Mouse (Mus musculus): ENCODE measurements around the gene Vamp1. TPM values are rescaled to one million over a fixed set of nuclear protein-coding genes. Genes with fewer than 3 reads are reported as not detected.

Gene Vamp1
- polyA plus RNA-seq, 1 experiment from 2014 or later, result 5.5 TPM

DNA sequence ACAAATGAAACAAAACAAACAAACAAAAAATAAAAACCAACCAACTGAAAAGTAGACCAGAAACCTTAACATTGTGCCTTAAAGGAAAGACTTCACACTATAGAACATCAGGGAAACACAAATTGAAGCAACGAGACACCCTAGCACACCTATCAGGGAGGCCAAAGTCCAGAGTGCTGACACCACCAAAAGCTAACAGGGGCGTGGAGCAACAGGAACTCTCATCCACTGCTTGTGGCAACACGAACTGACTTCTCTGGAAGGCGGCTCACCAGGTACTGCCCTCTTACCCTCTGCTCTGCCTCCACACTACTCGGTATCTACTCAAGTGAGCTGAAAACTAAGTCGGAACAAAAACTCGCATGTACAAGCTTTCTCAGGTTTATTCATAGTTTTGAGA, 76.9 kb downstream of the Vamp1 start:
- DNase-seq, result no peak
- H3K27me3 ChIP-seq (ENCODE audit: control insufficient read depth, insufficient read depth, low read length), result no peaks in the 10 kb centered on the region
- no peak overlapping the region for H3K4me2 ChIP-seq (ENCODE audit: low read length)
- no peak overlapping the region for H3K9ac ChIP-seq (replicated peaks; ENCODE audit: low read length)
- no peaks in the 10 kb centered on the region for H3K36me3 ChIP-seq (ENCODE audit: control insufficient read depth, insufficient read depth, low read length)
- WGBS, result 93% methylated on average over 7 of the region's 7 CpGs
- no peaks in the 10 kb centered on the region for H3K4me1 ChIP-seq (ENCODE audit: control insufficient read depth, insufficient read depth, low read length)
- no peak overlapping the region for H3K27ac ChIP-seq (replicated peaks; ENCODE audit: low read depth, low read length)
- no peaks in the 10 kb centered on the region for H3K9me3 ChIP-seq (ENCODE audit: control insufficient read depth, low read length)
- no peak overlapping the region for H3K4me3 ChIP-seq (replicated peaks; ENCODE audit: low read depth, low read length)
- no peak for ATAC-seq (ENCODE audit: low FRiP score, low TSS enrichment)

DNA sequence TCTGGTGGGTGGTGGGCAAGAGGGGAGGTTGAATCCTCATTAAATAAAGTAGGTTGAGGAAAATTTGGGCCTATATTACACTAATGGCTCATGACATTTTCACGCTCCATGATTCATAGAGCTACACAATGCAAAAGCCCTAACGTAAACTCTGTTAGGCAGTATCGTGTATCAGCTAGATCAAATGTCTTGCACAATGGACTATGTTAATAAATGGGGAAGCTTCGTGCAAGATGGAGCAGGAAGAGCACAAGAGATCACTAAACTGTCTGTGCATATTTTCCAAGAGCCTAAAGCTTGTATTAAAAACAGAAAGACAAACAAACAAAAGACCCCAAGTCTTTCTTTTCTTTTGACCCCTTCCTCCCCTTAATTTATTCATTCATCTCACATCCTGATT, 78.7 kb downstream of the Vamp1 start:
- WGBS, result 84% methylated on average over 4 of the region's 4 CpGs
- Histone ChIP-seq H3K4me2 (ENCODE audit: low read length) (no peak overlapping the region), H3K27me3 (ENCODE audit: control insufficient read depth, insufficient read depth, low read length) (no peaks in the 10 kb centered on the region), H3K4me1 (ENCODE audit: control insufficient read depth, insufficient read depth, low read length) (no peaks in the 10 kb centered on the region), H3K27ac (replicated peaks; ENCODE audit: low read depth, low read length) (no peak overlapping the region), H3K9ac (replicated peaks; ENCODE audit: low read length) (no peak overlapping the region), H3K4me3 (replicated peaks; ENCODE audit: low read depth, low read length) (no peak overlapping the region), H3K9me3 (ENCODE audit: control insufficient read depth, low read length) (no peaks in the 10 kb centered on the region), H3K36me3 (ENCODE audit: control insufficient read depth, insufficient read depth, low read length) (no peaks in the 10 kb centered on the region)
- ATAC-seq (ENCODE audit: low FRiP score, low TSS enrichment) (no peak), DNase-seq (no peak)

Small RNAs within 50 kb of the gene (microRNA-seq; reads per million reads assigned to microRNA genes)
- 0.59 reads per million for gene Mir3098
- not detected for gene Mir8113

Other genes with a start within 250 kb of the Vamp1 start
- 43.2 and 57.1 TPM in 2 replicates for gene Pianp, start 218.9 kb upstream of the Vamp1 start, polyA plus RNA-seq (2014; fragmentation: Nextera tagmentation; extraction: Ambion mirVana)
- 13.7 and 16.2 TPM in 2 replicates for gene Zfp384, start 206.4 kb upstream of the Vamp1 start, polyA plus RNA-seq (2014; fragmentation: Nextera tagmentation; extraction: Ambion mirVana)
- 132 and 144 TPM in 2 replicates for gene Ing4, start 175.8 kb upstream of the Vamp1 start, polyA plus RNA-seq (2014; fragmentation: Nextera tagmentation; extraction: Ambion mirVana)
- 16.3 and 16.7 TPM in 2 replicates for gene Acrbp, start 165.9 kb upstream of the Vamp1 start, polyA plus RNA-seq (2014; fragmentation: Nextera tagmentation; extraction: Ambion mirVana)
- gene Lpar5, start 147.6 kb upstream of the Vamp1 start, polyA plus RNA-seq (2014; fragmentation: Nextera tagmentation; extraction: Ambion mirVana), result 0.45 and 0.77 TPM in 2 replicates
- 70.7 and 90.6 TPM in 2 replicates for gene Chd4, start 119.6 kb upstream of the Vamp1 start, polyA plus RNA-seq (2014; fragmentation: Nextera tagmentation; extraction: Ambion mirVana)
- gene Nop2, start 83.6 kb upstream of the Vamp1 start, polyA plus RNA-seq (2014; fragmentation: Nextera tagmentation; extraction: Ambion mirVana), result 42.7 and 46.3 TPM in 2 replicates
- 15.8 and 18.2 TPM in 2 replicates for gene Iffo1, start 70.3 kb upstream of the Vamp1 start, polyA plus RNA-seq (2014; fragmentation: Nextera tagmentation; extraction: Ambion mirVana)
- gene Gapdh, start 49.1 kb upstream of the Vamp1 start, polyA plus RNA-seq (2014; fragmentation: Nextera tagmentation; extraction: Ambion mirVana), result 1,501 and 1,547 TPM in 2 replicates
- gene Ncapd2, start 23.9 kb upstream of the Vamp1 start, polyA plus RNA-seq (2014; fragmentation: Nextera tagmentation; extraction: Ambion mirVana), result 40.6 and 50.3 TPM in 2 replicates
- gene Mrpl51, start 23.8 kb upstream of the Vamp1 start, polyA plus RNA-seq (2014; fragmentation: Nextera tagmentation; extraction: Ambion mirVana), result 128 and 141 TPM in 2 replicates
- gene Tapbpl, start 16.3 kb downstream of the Vamp1 start, polyA plus RNA-seq (2014; fragmentation: Nextera tagmentation; extraction: Ambion mirVana), result 3.0 and 3.3 TPM in 2 replicates
- 1.1 and 1.9 TPM in 2 replicates for gene Cd27, start 21.5 kb downstream of the Vamp1 start, polyA plus RNA-seq (2014; fragmentation: Nextera tagmentation; extraction: Ambion mirVana)
- gene Tuba3a, start 70.5 kb downstream of the Vamp1 start, polyA plus RNA-seq (2014; fragmentation: Nextera tagmentation; extraction: Ambion mirVana), result not detected in 2 replicates
- gene Ltbr, start 98.3 kb downstream of the Vamp1 start, polyA plus RNA-seq (2014; fragmentation: Nextera tagmentation; extraction: Ambion mirVana), result 10.2 and 13.9 TPM in 2 replicates
- gene Scnn1a, start 105.1 kb downstream of the Vamp1 start, polyA plus RNA-seq (2014; fragmentation: Nextera tagmentation; extraction: Ambion mirVana), result 0.51 and 0.76 TPM in 2 replicates
- 6.8 and 13.4 TPM in 2 replicates for gene Tnfrsf1a, start 133.8 kb downstream of the Vamp1 start, polyA plus RNA-seq (2014; fragmentation: Nextera tagmentation; extraction: Ambion mirVana)
- gene Plekhg6, start 165.2 kb downstream of the Vamp1 start, polyA plus RNA-seq (2014; fragmentation: Nextera tagmentation; extraction: Ambion mirVana), result 0.08 TPM in 1 of 2 replicates, not detected in the other

Measured in midbrain, embryonic 14.5 days (tissue).